Mouse (Mus musculus): ENCODE measurements around the gene Triobp. TPM values are rescaled to one million over a fixed set of nuclear protein-coding genes. Genes with fewer than 3 reads are reported as not detected.

Gene Triobp
- polyA plus RNA-seq, 1 experiment from 2014 or later, result 53.7 TPM

DNA sequence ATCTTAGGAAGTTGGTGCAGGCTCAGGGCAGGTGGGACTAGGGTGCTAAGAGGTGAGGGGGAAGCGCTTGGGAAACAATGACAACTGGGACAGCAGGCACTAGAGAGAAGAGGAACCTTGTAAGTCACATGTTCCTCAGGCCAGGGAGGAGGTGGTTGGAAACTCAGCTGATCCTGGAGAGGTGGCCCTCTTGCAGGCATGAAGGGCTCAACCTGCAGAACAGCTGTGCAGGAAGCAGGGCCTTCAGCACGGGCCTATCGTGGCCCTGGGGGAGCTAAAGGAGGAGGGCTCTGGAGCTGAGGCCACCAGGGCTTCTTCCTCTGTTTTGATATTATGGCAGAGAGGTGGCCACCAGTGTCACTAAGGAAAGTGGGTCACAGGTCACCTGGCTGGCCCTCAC is 49.1 kb downstream of the Triobp start:
- ATAC-seq (replicated peaks; ENCODE audit: extremely low read depth, insufficient read depth, low FRiP score), result no peak
- no peak overlapping the region for H3K4me3 ChIP-seq (ENCODE audit: low read length)
- H3K4me1 ChIP-seq (ENCODE audit: control insufficient read depth, insufficient read depth, low read length), result peaks cover 9% of the 10 kb centered on the region
- no peak overlapping the region for H3K4me2 ChIP-seq (ENCODE audit: low read depth, low read length)
- no peak overlapping the region for H3K9ac ChIP-seq (ENCODE audit: low read length)
- H3K27ac ChIP-seq (ENCODE audit: low read length), result no peak overlapping the region
- 84% methylated on average over 3 of the region's 3 CpGs for WGBS
- no peaks in the 10 kb centered on the region for H3K27me3 ChIP-seq (ENCODE audit: control insufficient read depth, insufficient read depth, low read length)
- H3K9me3 ChIP-seq (replicated peaks; ENCODE audit: control insufficient read depth, low read length), result no peaks in the 10 kb centered on the region
- peaks cover 37% of the 10 kb centered on the region for H3K36me3 ChIP-seq (ENCODE audit: control insufficient read depth, insufficient read depth)

DNA sequence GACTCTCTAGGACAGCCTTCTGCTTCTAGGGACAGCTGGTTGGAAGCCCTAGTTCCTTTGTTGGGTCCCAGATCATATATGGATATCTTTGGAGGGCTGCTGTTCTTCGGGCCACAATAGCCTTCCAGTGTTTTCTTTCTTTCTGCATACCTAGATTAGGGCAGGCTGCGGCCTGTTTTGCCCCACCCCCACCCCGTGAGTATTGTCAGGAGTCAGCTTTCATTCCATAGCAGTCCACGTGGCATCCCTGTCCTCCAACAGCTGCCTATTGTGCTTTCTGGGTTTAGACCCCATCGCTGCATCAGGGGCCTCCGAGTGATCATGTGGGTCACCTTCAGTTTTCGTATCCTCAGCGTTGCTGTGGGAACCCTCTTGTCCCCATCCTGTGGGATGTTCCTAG is 50.8 kb downstream of the Triobp start:
- ATAC-seq (replicated peaks; ENCODE audit: extremely low read depth, insufficient read depth, low FRiP score), result peak; percentile 54; the same call in 1 of the 2 replicates
- no peak overlapping the region for H3K9ac ChIP-seq (ENCODE audit: low read length)
- WGBS, result 38% methylated on average over 8 of the region's 8 CpGs
- H3K36me3 ChIP-seq (ENCODE audit: control insufficient read depth, insufficient read depth), result peaks cover 34% of the 10 kb centered on the region
- H3K4me1 ChIP-seq (ENCODE audit: control insufficient read depth, insufficient read depth, low read length), result peaks cover 9% of the 10 kb centered on the region
- no peaks in the 10 kb centered on the region for H3K9me3 ChIP-seq (replicated peaks; ENCODE audit: control insufficient read depth, low read length)
- no peaks in the 10 kb centered on the region for H3K27me3 ChIP-seq (ENCODE audit: control insufficient read depth, insufficient read depth, low read length)
- H3K4me3 ChIP-seq (ENCODE audit: low read length), result no peak overlapping the region
- H3K27ac ChIP-seq (ENCODE audit: low read length), result peak overlapping the region; percentile 51; the same call in 1 of the 2 replicates
- H3K4me2 ChIP-seq (ENCODE audit: low read depth, low read length), result no peak overlapping the region

DNA sequence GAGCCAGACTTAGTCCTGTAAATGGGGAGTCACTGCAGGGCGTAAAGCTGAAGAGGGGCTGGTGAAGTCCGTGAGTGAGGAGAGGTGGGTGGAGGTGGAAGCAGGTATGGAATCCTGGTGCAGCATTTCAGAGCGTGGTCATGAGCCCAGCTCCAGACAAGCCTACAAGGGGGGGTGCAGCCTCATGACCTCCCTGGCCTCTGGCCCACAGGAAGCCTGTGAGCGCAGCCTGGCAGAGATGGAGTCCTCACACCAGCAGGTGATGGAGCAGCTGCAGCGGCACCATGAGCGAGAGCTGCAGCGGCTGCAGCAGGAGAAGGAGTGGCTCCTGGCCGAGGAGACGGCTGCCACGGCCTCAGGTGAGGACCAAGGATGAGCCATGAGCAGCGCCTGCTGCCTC is 52.1 kb downstream of the Triobp start:
- H3K36me3 ChIP-seq (ENCODE audit: control insufficient read depth, insufficient read depth), result peaks cover 32% of the 10 kb centered on the region
- H3K4me3 ChIP-seq (ENCODE audit: low read length), result no peak overlapping the region
- WGBS, result 84% methylated on average over 11 of the region's 11 CpGs
- H3K27me3 ChIP-seq (ENCODE audit: control insufficient read depth, insufficient read depth, low read length), result no peaks in the 10 kb centered on the region
- H3K9ac ChIP-seq (ENCODE audit: low read length), result no peak overlapping the region
- no peak overlapping the region for H3K27ac ChIP-seq (ENCODE audit: low read length)
- ATAC-seq (replicated peaks; ENCODE audit: extremely low read depth, insufficient read depth, low FRiP score), result no peak
- peaks cover 9% of the 10 kb centered on the region for H3K4me1 ChIP-seq (ENCODE audit: control insufficient read depth, insufficient read depth, low read length)
- H3K4me2 ChIP-seq (ENCODE audit: low read depth, low read length), result no peak overlapping the region
- H3K9me3 ChIP-seq (replicated peaks; ENCODE audit: control insufficient read depth, low read length), result no peaks in the 10 kb centered on the region

DNA sequence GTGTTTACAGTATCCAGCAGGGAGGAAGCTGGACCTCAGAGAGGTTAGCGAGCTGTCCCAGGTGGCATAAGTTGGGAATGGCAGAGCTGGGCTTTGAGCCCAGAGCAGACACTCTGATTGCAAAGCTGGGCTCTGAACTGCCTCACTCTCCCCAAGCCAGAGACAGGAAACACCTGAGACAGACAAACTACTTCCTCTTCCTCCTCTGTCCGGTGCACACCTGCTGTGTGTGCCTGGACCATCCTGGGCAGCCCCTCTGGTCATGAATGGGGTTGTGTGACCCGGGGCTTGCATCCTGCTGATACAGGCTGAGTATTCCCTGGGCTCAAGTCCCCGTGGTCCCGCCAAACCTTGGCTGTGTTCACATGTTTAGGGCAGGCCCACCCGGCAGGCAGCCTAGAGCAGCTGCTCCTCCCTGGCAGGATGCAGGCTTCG is 52.9 kb downstream of the Triobp start:
- no peaks in the 10 kb centered on the region for H3K9me3 ChIP-seq (replicated peaks; ENCODE audit: control insufficient read depth, low read length)
- H3K4me2 ChIP-seq (ENCODE audit: low read depth, low read length), result no peak overlapping the region
- peaks cover 9% of the 10 kb centered on the region for H3K4me1 ChIP-seq (ENCODE audit: control insufficient read depth, insufficient read depth, low read length)
- no peak overlapping the region for H3K27ac ChIP-seq (ENCODE audit: low read length)
- H3K36me3 ChIP-seq (ENCODE audit: control insufficient read depth, insufficient read depth), result peaks cover 32% of the 10 kb centered on the region
- no peak for ATAC-seq (replicated peaks; ENCODE audit: extremely low read depth, insufficient read depth, low FRiP score)
- WGBS, result 73% methylated on average over 7 of the region's 7 CpGs
- no peaks in the 10 kb centered on the region for H3K27me3 ChIP-seq (ENCODE audit: control insufficient read depth, insufficient read depth, low read length)
- H3K4me3 ChIP-seq (ENCODE audit: low read length), result no peak overlapping the region
- H3K9ac ChIP-seq (ENCODE audit: low read length), result no peak overlapping the region

DNA sequence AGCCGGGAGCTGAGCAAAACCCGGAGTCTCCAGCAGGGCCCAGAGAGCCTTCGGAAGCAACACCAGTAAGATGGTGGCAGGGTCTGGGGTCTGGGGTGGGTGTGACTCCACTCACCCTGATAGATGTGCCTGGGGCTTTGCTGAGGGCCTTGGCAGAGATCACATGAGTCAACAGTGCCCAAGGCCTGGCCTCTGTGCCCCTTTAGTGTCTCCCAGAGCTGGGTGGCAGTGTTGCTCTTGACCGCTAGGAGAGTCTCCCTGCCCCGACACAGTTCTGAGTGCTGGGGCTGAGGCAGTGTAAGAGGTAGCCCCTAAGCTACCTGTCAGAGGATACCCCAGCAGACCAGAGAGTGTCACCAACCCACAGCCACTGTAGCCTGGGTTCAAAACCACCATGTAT is 54.0 kb downstream of the Triobp start:
- no peak for ATAC-seq (replicated peaks; ENCODE audit: extremely low read depth, insufficient read depth, low FRiP score)
- 91% methylated on average over 5 of the region's 5 CpGs for WGBS
- peaks cover 37% of the 10 kb centered on the region for H3K36me3 ChIP-seq (ENCODE audit: control insufficient read depth, insufficient read depth)
- no peaks in the 10 kb centered on the region for H3K9me3 ChIP-seq (replicated peaks; ENCODE audit: control insufficient read depth, low read length)
- H3K27ac ChIP-seq (ENCODE audit: low read length), result no peak overlapping the region
- no peak overlapping the region for H3K4me3 ChIP-seq (ENCODE audit: low read length)
- H3K4me1 ChIP-seq (ENCODE audit: control insufficient read depth, insufficient read depth, low read length), result peaks cover 9% of the 10 kb centered on the region
- no peak overlapping the region for H3K9ac ChIP-seq (ENCODE audit: low read length)
- H3K27me3 ChIP-seq (ENCODE audit: control insufficient read depth, insufficient read depth, low read length), result no peaks in the 10 kb centered on the region
- no peak overlapping the region for H3K4me2 ChIP-seq (ENCODE audit: low read depth, low read length)

DNA sequence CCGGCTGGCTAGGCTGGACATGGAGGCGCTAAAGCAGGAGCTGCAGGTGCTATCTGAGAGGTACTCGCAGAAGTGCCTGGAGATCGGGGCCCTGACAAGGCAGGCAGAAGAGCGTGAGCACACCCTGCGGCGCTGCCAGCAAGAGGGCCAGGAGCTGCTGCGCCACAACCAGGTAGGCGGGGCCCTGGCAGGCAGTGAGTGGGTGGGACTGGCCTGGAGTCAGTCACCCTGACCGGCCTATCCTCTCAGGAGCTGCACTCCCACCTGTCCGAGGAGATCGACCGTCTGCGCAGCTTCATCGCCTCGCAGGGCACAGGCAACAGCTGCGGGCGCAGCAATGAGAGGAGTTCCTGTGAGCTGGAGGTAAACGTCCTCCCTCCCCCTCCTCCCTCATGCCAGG is 54.5 kb downstream of the Triobp start:
- WGBS, result 50% methylated on average over 19 of the region's 19 CpGs
- no peaks in the 10 kb centered on the region for H3K27me3 ChIP-seq (ENCODE audit: control insufficient read depth, insufficient read depth, low read length)
- H3K9ac ChIP-seq (ENCODE audit: low read length), result no peak overlapping the region
- H3K4me2 ChIP-seq (ENCODE audit: low read depth, low read length), result no peak overlapping the region
- H3K4me3 ChIP-seq (ENCODE audit: low read length), result no peak overlapping the region
- no peak overlapping the region for H3K27ac ChIP-seq (ENCODE audit: low read length)
- H3K9me3 ChIP-seq (replicated peaks; ENCODE audit: control insufficient read depth, low read length), result no peaks in the 10 kb centered on the region
- peaks cover 40% of the 10 kb centered on the region for H3K36me3 ChIP-seq (ENCODE audit: control insufficient read depth, insufficient read depth)
- peaks cover 9% of the 10 kb centered on the region for H3K4me1 ChIP-seq (ENCODE audit: control insufficient read depth, insufficient read depth, low read length)
- 0 out of 2 replicates have a peak, but pooled peaks have one; percentile 24 for ATAC-seq (replicated peaks; ENCODE audit: extremely low read depth, insufficient read depth, low FRiP score)

DNA sequence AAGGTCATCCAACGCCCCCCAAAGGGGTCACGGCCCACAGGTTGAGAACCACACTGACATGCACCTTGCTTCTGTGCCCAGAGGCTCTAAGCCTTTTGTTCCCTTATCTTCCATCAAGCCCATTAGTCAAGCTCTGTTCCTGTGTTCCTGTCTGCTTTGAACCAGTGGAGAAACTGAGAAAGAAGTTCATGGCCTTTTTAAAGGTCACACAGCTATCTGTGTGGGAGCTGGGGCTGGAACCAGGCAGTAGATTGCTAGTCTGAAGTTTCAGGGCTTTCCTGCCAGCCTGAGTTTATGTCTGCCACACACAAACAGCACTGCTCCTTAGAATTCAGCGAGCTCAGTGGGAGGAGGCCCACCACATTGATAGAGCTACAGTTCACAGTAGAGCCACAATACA is 55.6 kb downstream of the Triobp start:
- Histone ChIP-seq H3K9ac (ENCODE audit: low read length) (no peak overlapping the region), H3K27me3 (ENCODE audit: control insufficient read depth, insufficient read depth, low read length) (no peaks in the 10 kb centered on the region), H3K36me3 (ENCODE audit: control insufficient read depth, insufficient read depth) (peaks cover 40% of the 10 kb centered on the region), H3K4me1 (ENCODE audit: control insufficient read depth, insufficient read depth, low read length) (peaks cover 5% of the 10 kb centered on the region), H3K4me2 (ENCODE audit: low read depth, low read length) (no peak overlapping the region), H3K9me3 (replicated peaks; ENCODE audit: control insufficient read depth, low read length) (no peaks in the 10 kb centered on the region), H3K4me3 (ENCODE audit: low read length) (no peak overlapping the region), H3K27ac (ENCODE audit: low read length) (no peak overlapping the region)
- ATAC-seq (replicated peaks; ENCODE audit: extremely low read depth, insufficient read depth, low FRiP score), result no peak
- 83% methylated on average over 3 of the region's 3 CpGs for WGBS

DNA sequence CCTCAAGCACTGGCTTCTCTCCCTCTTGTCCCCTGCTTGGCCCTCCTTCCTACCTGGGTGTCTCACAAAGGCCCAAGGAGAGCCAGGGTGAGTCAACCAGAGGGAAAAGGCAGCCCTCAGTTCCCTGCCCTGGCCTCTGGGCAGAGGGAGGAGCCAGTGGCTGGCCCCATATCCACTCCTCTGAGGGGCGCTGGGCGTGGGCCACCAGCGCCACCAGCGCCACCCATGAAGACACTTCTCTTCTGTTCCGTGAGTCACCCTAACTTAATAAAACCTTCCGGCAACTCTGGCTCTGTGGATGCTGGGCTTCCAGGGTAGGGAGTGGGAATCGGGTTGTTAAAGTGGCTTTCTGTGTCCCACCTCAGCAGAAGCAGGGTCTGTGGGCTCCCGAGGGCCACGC is 58.1 kb downstream of the Triobp start:
- Histone ChIP-seq H3K27ac (ENCODE audit: low read length) (no peak overlapping the region), H3K4me2 (ENCODE audit: low read depth, low read length) (no peak overlapping the region), H3K4me3 (ENCODE audit: low read length) (no peak overlapping the region), H3K9me3 (replicated peaks; ENCODE audit: control insufficient read depth, low read length) (no peaks in the 10 kb centered on the region), H3K4me1 (ENCODE audit: control insufficient read depth, insufficient read depth, low read length) (no peaks in the 10 kb centered on the region), H3K9ac (ENCODE audit: low read length) (no peak overlapping the region), H3K27me3 (ENCODE audit: control insufficient read depth, insufficient read depth, low read length) (no peaks in the 10 kb centered on the region), H3K36me3 (ENCODE audit: control insufficient read depth, insufficient read depth) (peaks cover 40% of the 10 kb centered on the region)
- 87% methylated on average over 9 of the region's 9 CpGs for WGBS
- no peak for ATAC-seq (replicated peaks; ENCODE audit: extremely low read depth, insufficient read depth, low FRiP score)

DNA sequence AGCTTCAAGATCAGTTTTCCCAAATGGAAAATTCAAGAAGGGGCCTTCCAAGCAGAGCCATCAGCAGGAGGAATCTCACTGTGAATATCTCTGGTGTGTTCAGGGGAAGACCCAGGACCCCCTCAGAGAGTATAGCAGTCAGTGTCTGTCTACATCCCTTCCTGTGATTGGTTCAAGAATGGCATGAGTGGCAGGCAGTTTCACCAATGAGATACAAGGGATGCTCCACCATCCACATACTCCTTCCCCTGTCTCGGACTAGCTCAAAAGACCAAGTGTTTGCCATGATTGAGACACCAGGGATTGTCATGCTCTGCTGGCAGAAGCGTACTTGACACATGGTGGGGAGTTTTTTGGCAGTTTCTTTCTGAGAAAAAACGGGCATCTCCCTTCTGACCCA is 59.1 kb downstream of the Triobp start:
- peaks cover 38% of the 10 kb centered on the region for H3K36me3 ChIP-seq (ENCODE audit: control insufficient read depth, insufficient read depth)
- ATAC-seq (replicated peaks; ENCODE audit: extremely low read depth, insufficient read depth, low FRiP score), result no peak
- no peaks in the 10 kb centered on the region for H3K27me3 ChIP-seq (ENCODE audit: control insufficient read depth, insufficient read depth, low read length)
- no peaks in the 10 kb centered on the region for H3K4me1 ChIP-seq (ENCODE audit: control insufficient read depth, insufficient read depth, low read length)
- WGBS, result 73% methylated on average over 3 of the region's 3 CpGs
- no peak overlapping the region for H3K27ac ChIP-seq (ENCODE audit: low read length)
- no peaks in the 10 kb centered on the region for H3K9me3 ChIP-seq (replicated peaks; ENCODE audit: control insufficient read depth, low read length)
- no peak overlapping the region for H3K4me3 ChIP-seq (ENCODE audit: low read length)
- H3K9ac ChIP-seq (ENCODE audit: low read length), result no peak overlapping the region
- no peak overlapping the region for H3K4me2 ChIP-seq (ENCODE audit: low read depth, low read length)

DNA sequence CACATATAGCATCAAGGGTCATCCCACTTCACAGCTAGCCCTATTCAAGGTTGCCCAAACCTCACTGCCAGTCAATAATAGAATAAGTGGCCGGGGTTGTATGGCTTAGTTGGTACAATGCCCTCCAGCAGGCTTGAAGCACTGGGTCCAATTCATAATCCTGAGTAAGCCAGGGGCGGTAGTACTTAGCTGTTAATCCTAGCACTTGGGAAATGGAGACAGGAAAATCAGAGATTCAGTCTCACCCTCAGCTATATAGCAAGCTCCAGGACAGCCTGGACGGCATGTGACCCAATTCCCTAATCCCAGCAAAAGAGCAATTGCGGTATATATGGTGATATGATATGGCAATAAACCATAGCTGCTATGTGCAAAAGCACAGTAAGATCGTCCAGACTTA is 59.5 kb downstream of the Triobp start:
- Histone ChIP-seq H3K27ac (ENCODE audit: low read length) (no peak overlapping the region), H3K9me3 (replicated peaks; ENCODE audit: control insufficient read depth, low read length) (no peaks in the 10 kb centered on the region), H3K36me3 (ENCODE audit: control insufficient read depth, insufficient read depth) (peaks cover 34% of the 10 kb centered on the region), H3K4me1 (ENCODE audit: control insufficient read depth, insufficient read depth, low read length) (no peaks in the 10 kb centered on the region), H3K9ac (ENCODE audit: low read length) (no peak overlapping the region), H3K4me2 (ENCODE audit: low read depth, low read length) (no peak overlapping the region), H3K27me3 (ENCODE audit: control insufficient read depth, insufficient read depth, low read length) (no peaks in the 10 kb centered on the region), H3K4me3 (ENCODE audit: low read length) (no peak overlapping the region)
- 89% methylated on average over 5 of the region's 5 CpGs for whole genome bisulfite sequencing
- no peak for ATAC-seq (replicated peaks; ENCODE audit: extremely low read depth, insufficient read depth, low FRiP score)

Measured in heart, embryonic 16.5 days (tissue).